Mouse (Mus musculus): ENCODE measurements at regions not wholly inside any gene's neighbourhood (a gene's known extent, or its start where the extent isn't known, plus 50 kb on each side); places are given as distances from the start of the nearest gene placed in this dataset.
A peak's percentile ranks its signal among the peaks of the same experiment; 100 is the strongest.
"Not testable (repeated sequence)": the region's sequence is repeated elsewhere in the genome, so short reads cannot be mapped to it uniquely, and the experiment has no call there.

- DNase-seq: not testable (repeated sequence)
Measured at GRCm38 (mm10) chr17:17197229-17197628, 76.0 kb downstream of the Zfp97 start.

GRCm38 (mm10) chr17:17229069-17229468 lies 107.9 kb downstream of the Zfp97 start:
- DNase-seq: no peak

- peak; percentile 88 to 91 for DNase-seq
Measured at GRCm38 (mm10) chr17:17234329-17235185, 113.3 kb downstream of the Zfp97 start.

GRCm38 (mm10) chr17:17235186-17235482 lies 113.9 kb downstream of the Zfp97 start:
- DNase-seq: not testable (repeated sequence)
